Mouse (Mus musculus): ENCODE data around the gene Mylk. TPM values are rescaled to one million over a fixed set of nuclear protein-coding genes. Genes with fewer than 3 reads are reported as not detected.

Mylk gene
- polyA plus RNA-seq, 1 experiment from 2014 or later: 97.3 TPM

DNA sequence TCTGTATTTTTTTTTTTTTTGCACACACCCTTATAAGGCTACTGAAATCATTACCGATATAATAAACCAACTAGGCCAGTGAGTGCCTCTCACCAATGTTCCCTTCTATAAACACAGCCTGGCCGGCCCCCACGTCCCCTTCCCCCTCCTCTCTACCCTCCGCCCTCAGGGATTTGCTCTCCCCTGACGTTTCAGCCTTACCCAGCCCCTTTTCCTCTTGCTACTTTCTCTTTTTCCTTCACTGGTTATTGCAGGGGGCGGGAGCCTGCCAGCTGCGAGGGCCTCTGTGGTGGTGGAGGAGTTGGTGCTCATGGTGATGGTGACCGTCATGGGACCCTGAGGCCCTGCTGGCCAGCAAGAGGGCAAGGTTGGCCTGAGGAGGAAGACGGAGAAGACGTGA, 176.3 kb downstream of the Mylk start:
- no peaks in the 10 kb centered on the region for H3K36me3 ChIP-seq
- peak overlapping the region; percentile 54 for H3K4me2 ChIP-seq
- H3K4me3 ChIP-seq (replicated peaks): peak overlapping the region; percentile 38
- ATAC-seq (replicated peaks; ENCODE audit: low FRiP score): peak; percentile 47
- peak overlapping the region; percentile 90 for H3K27ac ChIP-seq
- 41% methylated on average over 10 of the region's 10 CpGs for WGBS
- no peaks in the 10 kb centered on the region for H3K9me3 ChIP-seq (replicated peaks)
- peaks cover 80% of the 10 kb centered on the region for H3K4me1 ChIP-seq
- 0 out of 2 replicates have a peak overlapping the region, but pooled peaks have one; percentile 21 for H3K9ac ChIP-seq
- no peaks in the 10 kb centered on the region for H3K27me3 ChIP-seq

DNA sequence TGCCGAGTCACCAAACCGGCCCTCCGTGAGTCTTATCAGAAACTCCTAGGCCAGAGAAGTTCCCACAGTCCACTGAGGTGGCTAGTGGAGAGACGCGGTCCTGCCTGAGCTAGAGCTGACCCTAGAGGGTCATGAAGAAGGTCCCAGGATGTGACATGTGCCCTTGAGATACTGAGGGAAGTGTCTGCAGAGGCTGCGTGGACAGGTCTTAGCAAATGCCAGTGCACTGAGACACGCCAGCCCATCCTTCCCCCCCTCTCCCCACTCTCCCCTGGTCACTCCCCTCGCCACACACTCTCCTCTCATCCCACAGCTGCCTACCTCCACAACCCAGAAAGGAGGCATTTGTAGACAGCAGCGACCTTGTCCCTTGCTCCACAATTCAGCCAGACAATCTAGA, 178.6 kb downstream of the Mylk start:
- H3K36me3 ChIP-seq: no peaks in the 10 kb centered on the region
- peak overlapping the region; percentile 38 for H3K4me3 ChIP-seq (replicated peaks)
- 73% methylated on average over 9 of the region's 9 CpGs for WGBS
- H3K9me3 ChIP-seq (replicated peaks): no peaks in the 10 kb centered on the region
- no peaks in the 10 kb centered on the region for H3K27me3 ChIP-seq
- H3K9ac ChIP-seq: 0 out of 2 replicates have a peak overlapping the region, but pooled peaks have one; percentile 23
- peak overlapping the region; percentile 85; the same call in 1 of the 2 replicates for H3K27ac ChIP-seq
- ATAC-seq (replicated peaks; ENCODE audit: low FRiP score): no peak
- H3K4me1 ChIP-seq: peaks cover 87% of the 10 kb centered on the region
- peak overlapping the region; percentile 54 for H3K4me2 ChIP-seq

DNA sequence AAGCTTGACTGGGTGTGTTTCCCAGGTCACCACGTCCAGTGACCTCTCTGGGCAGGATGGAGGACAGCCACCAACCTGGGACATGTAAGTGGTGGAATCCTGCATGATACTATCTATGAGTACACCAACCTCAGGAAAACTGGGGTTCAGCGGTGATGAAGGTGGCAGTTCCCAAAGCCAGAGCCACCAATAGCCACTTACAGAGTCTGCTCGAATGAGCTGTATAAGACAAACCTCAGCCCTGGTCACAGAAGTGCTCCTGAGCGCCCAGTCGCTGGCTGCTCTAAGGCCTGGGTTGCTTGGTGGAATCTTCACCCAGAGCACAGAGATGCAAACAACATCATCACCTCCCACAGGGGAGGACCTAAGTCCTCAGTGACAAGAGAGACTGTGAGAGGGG, 179.3 kb downstream of the Mylk start:
- 74% methylated on average over 5 of the region's 5 CpGs for WGBS
- peak overlapping the region; percentile 38 for H3K4me3 ChIP-seq (replicated peaks)
- no peaks in the 10 kb centered on the region for H3K36me3 ChIP-seq
- peaks cover 81% of the 10 kb centered on the region for H3K4me1 ChIP-seq
- peak overlapping the region; percentile 85 for H3K27ac ChIP-seq
- no peaks in the 10 kb centered on the region for H3K9me3 ChIP-seq (replicated peaks)
- H3K9ac ChIP-seq: 0 out of 2 replicates have a peak overlapping the region, but pooled peaks have one; percentile 24
- H3K4me2 ChIP-seq: peak overlapping the region; percentile 54
- ATAC-seq (replicated peaks; ENCODE audit: low FRiP score): no peak
- H3K27me3 ChIP-seq: no peaks in the 10 kb centered on the region

DNA sequence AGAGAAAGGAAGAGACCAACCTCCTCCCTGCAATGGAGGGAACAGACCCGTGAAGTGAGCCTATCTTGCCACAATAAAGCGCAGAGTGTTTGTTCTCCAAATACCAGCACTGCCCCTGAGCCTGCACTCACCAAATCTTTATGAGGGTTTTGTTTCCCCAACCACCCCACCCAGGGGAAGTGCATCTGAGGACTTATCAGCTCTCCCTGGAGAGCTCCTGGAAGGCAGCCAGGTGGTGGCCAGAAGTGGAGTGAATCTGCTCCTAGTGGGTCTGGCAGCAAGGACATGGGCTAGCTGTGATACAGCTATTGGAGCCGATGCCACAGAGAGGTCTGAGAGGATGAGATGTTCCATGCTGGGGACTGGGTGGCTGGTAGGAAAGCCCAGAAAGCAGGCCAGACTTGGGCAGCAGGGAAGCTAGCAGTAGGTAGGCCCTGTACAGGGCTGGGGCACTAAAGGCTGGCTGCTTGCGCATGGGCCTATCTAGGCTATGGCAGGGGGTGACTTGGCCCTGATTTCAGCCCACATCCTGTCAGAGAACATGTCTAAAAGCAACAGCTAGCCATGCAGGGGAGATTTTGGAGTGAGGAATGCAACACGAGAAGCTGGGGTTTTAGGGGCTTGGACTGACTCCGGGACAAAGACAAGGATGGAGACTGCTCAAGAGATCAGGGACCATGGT, 180.1 kb downstream of the Mylk start:
- Histone ChIP-seq H3K4me1 (peaks cover 78% of the 10 kb centered on the region), H3K4me3 (replicated peaks) (0 out of 2 replicates have a peak overlapping the region, but pooled peaks have one; percentile 38)

DNA sequence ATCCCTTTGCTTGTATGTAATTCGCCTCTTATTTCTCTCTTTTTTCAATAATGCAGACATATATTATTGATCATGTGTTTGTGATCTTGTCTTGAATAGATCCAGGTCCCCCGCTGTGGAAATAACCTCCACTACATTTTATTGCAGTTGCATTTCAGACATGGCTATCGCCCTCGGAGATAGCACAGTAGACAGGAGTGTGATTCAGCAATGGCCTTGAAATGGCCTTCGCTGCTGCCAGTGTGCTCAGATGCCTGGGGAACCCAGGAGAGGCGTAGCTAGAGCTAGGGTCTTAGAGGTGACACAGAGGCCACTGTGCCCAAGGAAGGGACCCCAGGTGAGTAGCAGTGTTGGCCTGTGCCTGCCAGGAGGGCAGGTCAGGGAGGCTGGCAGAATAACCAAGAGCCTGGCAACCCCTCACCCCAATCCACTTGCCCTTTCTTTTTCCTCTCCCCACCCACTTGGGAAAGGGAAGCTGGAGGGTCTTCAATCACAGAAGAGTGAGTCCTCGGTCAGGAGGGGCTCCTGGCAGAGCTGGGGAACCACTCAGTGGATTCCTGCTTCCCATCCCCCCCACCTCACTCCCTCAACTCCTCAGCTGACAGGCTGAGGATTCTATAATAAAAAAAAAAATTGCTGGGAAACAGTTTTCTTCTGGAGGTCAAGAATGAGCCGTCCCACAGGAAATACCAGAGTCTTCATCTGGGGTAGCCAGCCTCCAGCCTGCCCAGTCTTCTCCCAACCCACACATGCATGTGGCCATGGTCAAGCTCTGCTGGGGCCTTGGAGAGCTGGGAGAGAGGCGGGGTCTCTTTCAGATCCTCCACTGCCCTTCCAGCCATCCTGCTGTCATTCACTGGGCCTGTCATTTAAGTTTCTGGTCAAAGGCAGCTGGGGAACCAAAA, 181.8 kb downstream of the Mylk start:
- no peak overlapping the region for H3K9ac ChIP-seq
- peaks cover 64% of the 10 kb centered on the region for H3K4me1 ChIP-seq
- H3K9me3 ChIP-seq (replicated peaks): no peaks in the 10 kb centered on the region
- ATAC-seq (replicated peaks; ENCODE audit: low FRiP score): peak; percentile 44; the same call in 1 of the 2 replicates
- no peak overlapping the region; the same call in 1 of the 2 replicates for H3K4me2 ChIP-seq
- 62% methylated on average over 9 of the region's 9 CpGs for WGBS
- H3K27ac ChIP-seq: peak overlapping the region; percentile 85
- H3K27me3 ChIP-seq: no peaks in the 10 kb centered on the region
- H3K4me3 ChIP-seq (replicated peaks): no peak overlapping the region
- H3K36me3 ChIP-seq: 0 out of 2 replicates have a peak, but pooled peaks cover under 1% of the 10 kb centered on the region

More for the DNA sequence above, 180.1 kb downstream of the Mylk start:
- ATAC-seq (replicated peaks; ENCODE audit: low FRiP score): no peak
- Histone ChIP-seq H3K27ac (peak overlapping the region; percentile 85), H3K9ac (0 out of 2 replicates have a peak overlapping the region, but pooled peaks have one; percentile 24), H3K4me2 (peak overlapping the region; percentile 54), H3K36me3 (no peaks in the 10 kb centered on the region), H3K27me3 (no peaks in the 10 kb centered on the region), H3K9me3 (replicated peaks) (no peaks in the 10 kb centered on the region)
- WGBS: 56% methylated on average over 6 of the region's 6 CpGs

DNA sequence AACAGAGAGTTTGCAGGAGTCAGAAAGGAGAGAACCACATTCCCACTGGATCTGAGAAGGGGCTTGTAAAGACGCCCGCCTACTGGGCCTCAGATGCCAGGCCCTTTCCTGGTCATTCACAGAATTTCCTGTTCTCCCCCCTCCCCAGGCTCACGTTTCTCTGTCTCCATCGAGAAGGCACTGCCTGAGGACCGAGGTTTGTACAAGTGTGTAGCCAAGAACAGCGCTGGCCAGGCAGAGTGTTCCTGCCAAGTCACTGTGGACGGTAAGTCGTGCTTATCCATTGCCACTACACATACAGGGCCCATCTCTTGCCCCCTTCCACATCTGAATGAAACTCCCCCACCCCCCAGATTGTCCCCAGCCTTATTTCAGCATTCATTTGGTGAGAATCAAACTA, 184.7 kb downstream of the Mylk start:
- WGBS: 64% methylated on average over 8 of the region's 8 CpGs
- peaks cover 52% of the 10 kb centered on the region for H3K4me1 ChIP-seq

DNA sequence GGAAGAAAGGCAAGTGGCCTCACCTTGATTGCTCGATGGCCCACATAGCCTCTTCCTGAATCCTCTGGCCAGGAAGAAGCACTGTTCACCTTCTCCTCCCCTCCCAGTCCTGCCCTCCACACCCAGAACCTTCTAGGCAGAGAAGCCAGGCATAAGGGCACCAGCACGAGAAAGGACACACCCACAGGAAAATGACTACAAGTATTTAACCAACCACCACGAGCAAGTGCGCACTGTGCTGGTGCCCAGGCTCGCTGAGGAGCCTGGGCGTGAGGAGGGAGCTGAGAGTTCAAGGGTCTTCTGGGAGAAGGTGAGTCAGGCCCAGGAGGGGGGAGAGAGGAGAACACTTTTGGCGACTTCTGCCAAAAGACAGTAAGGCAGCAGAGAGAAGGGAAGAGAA, 185.1 kb downstream of the Mylk start:
- no peak overlapping the region for H3K9ac ChIP-seq
- H3K4me3 ChIP-seq (replicated peaks): no peak overlapping the region
- no peak for ATAC-seq (replicated peaks; ENCODE audit: low FRiP score)
- H3K27ac ChIP-seq: peak overlapping the region; percentile 49
- H3K4me1 ChIP-seq: peaks cover 49% of the 10 kb centered on the region
- no peaks in the 10 kb centered on the region for H3K27me3 ChIP-seq
- H3K4me2 ChIP-seq: no peak overlapping the region
- no peaks in the 10 kb centered on the region for H3K9me3 ChIP-seq (replicated peaks)
- WGBS: 68% methylated on average over 7 of the region's 7 CpGs
- H3K36me3 ChIP-seq: 0 out of 2 replicates have a peak, but pooled peaks cover 3% of the 10 kb centered on the region

More for the DNA sequence above, 184.7 kb downstream of the Mylk start:
- no peaks in the 10 kb centered on the region for H3K27me3 ChIP-seq
- H3K9me3 ChIP-seq (replicated peaks): no peaks in the 10 kb centered on the region
- no peak overlapping the region for H3K9ac ChIP-seq
- 0 out of 2 replicates have a peak, but pooled peaks cover 3% of the 10 kb centered on the region for H3K36me3 ChIP-seq
- H3K4me3 ChIP-seq (replicated peaks): no peak overlapping the region
- no peak for ATAC-seq (replicated peaks; ENCODE audit: low FRiP score)
- peak overlapping the region; percentile 49 for H3K27ac ChIP-seq
- H3K4me2 ChIP-seq: no peak overlapping the region

DNA sequence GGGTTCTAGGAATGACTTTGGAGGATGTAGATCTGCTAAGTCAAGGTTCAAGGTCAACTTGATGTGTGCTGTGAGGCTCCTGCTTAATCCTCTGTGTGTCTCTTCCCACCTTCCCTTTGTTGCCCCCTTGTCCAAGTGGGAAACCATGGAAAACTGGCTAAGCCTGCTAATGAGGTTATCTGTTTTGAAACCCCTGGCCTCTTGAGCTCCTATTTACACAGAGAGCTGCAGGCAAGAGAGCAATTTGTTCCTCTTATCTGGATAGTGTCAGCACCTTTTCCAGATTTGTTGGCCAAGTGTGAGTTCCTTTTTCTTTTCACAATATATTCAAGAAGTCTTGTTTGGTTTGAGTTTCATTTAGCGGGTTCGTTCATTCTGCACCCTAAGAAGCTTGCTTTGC, 186.3 kb downstream of the Mylk start:
- no peaks in the 10 kb centered on the region for H3K27me3 ChIP-seq
- no peak overlapping the region for H3K4me3 ChIP-seq (replicated peaks)
- no peaks in the 10 kb centered on the region for H3K9me3 ChIP-seq (replicated peaks)
- H3K9ac ChIP-seq: no peak overlapping the region
- H3K4me1 ChIP-seq: peaks cover 50% of the 10 kb centered on the region
- no peak for ATAC-seq (replicated peaks; ENCODE audit: low FRiP score)
- H3K36me3 ChIP-seq: 0 out of 2 replicates have a peak, but pooled peaks cover 3% of the 10 kb centered on the region
- 81% methylated on average over 2 of the region's 2 CpGs for WGBS
- H3K27ac ChIP-seq: no peak overlapping the region
- no peak overlapping the region for H3K4me2 ChIP-seq

DNA sequence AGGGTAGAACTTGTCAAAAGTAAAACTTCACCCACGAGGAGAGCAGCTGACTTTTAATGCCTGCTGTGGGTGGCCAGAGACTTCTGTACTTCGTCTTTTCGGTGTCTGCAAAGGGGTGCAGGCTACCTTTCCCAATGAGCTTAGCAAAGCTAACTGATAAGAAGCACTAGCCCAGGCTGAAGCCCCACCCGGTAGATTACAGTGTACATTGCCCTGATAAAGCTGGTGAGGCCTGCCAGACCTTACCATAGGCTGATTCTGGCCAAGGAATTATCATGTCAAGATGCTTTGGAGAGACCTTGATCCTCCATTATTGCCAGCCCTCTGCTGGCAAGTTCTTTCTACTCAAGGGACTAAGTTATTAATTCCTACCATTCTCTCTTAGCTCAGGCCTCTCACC, 188.2 kb downstream of the Mylk start:
- WGBS: 87% methylated on average over 4 of the region's 4 CpGs

DNA sequence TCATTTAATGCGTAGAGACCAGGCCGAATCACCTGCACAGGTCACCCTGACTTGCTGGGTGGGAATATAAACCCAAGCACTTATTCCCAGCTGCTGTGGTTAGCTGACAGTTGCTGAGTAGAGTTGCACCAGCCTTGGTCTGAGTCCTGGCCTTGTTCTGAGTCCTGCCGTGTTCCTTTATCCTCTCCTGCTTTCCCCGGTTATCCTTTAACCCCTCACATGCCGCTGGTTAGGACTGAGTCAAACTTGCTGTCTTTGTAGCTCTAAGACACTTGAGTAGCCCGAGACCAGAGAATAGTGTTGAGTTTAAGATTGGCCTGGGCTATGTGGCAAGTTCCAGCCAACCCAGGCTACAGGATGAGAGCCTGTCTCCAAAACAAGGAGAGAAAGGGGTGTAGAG, 189.5 kb downstream of the Mylk start:
- Histone ChIP-seq H3K27me3 (no peaks in the 10 kb centered on the region), H3K4me1 (peaks cover 59% of the 10 kb centered on the region)
- ATAC-seq (replicated peaks; ENCODE audit: low FRiP score): no peak

More for the DNA sequence above, 188.2 kb downstream of the Mylk start:
- 0 out of 2 replicates have a peak, but pooled peaks cover 3% of the 10 kb centered on the region for H3K36me3 ChIP-seq
- no peak overlapping the region for H3K9ac ChIP-seq
- no peak overlapping the region for H3K4me3 ChIP-seq (replicated peaks)
- H3K4me2 ChIP-seq: no peak overlapping the region
- no peaks in the 10 kb centered on the region for H3K27me3 ChIP-seq
- no peak for ATAC-seq (replicated peaks; ENCODE audit: low FRiP score)
- H3K9me3 ChIP-seq (replicated peaks): no peaks in the 10 kb centered on the region
- peaks cover 52% of the 10 kb centered on the region for H3K4me1 ChIP-seq
- H3K27ac ChIP-seq: no peak overlapping the region

DNA sequence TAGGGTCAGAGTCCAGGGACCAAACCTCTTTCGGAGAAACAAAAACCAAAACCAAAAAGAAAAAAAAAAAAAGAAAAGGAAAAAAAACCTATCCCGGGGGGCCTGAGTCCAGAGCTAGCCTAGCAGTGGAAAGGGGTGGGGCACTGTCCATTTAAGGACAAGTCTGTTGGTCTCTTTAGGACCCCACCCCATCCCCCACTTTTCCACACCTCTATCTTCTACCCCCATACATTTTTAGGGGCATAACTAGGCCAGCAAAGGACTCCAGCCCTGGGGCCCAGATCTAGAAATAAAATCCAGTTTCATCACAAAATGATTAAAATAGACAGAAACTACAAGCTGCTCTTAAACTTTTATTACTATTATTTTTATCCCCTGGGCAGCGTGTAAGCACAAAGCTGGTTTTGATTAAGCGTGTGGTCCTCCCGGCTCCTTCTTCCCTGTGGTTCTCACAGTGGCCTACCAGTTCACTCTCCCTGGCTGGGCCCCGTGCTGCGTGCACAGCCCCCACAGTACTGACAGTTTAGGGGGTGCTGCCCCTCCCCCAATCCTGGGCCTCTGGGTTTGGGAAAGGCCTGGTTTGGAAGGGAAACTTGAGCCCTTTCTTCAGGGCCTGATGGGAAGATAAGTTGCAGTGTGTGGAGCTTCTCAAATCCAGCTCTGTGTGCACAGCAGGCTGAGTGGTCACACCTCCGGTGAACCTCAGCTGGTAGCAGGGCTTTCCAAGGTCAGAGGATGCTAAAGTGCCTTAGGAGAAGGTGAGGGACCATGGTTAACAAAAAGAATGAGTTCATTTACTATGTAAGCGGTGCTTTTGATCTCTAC, 190.7 kb downstream of the Mylk start:
- WGBS: 31% methylated on average over 9 of the region's 9 CpGs
- ATAC-seq (replicated peaks; ENCODE audit: low FRiP score): peak; percentile 37; the same call in 1 of the 2 replicates

More for the DNA sequence above, 189.5 kb downstream of the Mylk start:
- Histone ChIP-seq H3K36me3 (peaks cover 7% of the 10 kb centered on the region; the same call in 1 of the 2 replicates), H3K9me3 (replicated peaks) (no peaks in the 10 kb centered on the region), H3K9ac (no peak overlapping the region), H3K4me3 (replicated peaks) (no peak overlapping the region), H3K27ac (0 out of 2 replicates have a peak overlapping the region, but pooled peaks have one; percentile 63), H3K4me2 (no peak overlapping the region)
- 56% methylated on average over 6 of the region's 6 CpGs for WGBS

More for the DNA sequence above, 190.7 kb downstream of the Mylk start:
- Histone ChIP-seq H3K9ac (no peak overlapping the region), H3K9me3 (replicated peaks) (no peaks in the 10 kb centered on the region), H3K27ac (peak overlapping the region; percentile 63), H3K4me3 (replicated peaks) (no peak overlapping the region), H3K4me1 (peaks cover 59% of the 10 kb centered on the region), H3K4me2 (no peak overlapping the region), H3K27me3 (no peaks in the 10 kb centered on the region), H3K36me3 (peaks cover 12% of the 10 kb centered on the region; the same call in 1 of the 2 replicates)

Measured in kidney, embryonic 15.5 days (tissue).